Mouse (Mus musculus) G1E-ER4 (cell line): ENCODE measurements around the gene Vmn1r188. TPM values are rescaled to one million over a fixed set of nuclear protein-coding genes. Genes with fewer than 3 reads are reported as not detected.
"Not testable (repeated sequence)": the region's sequence is repeated elsewhere in the genome, so short reads cannot be mapped to it uniquely, and the experiment has no call there.

Experiments used
- GATA1 ChIP-seq: IDR thresholded peaks from one replicate; pipeline ENCODE4 v1.8.0; 2012; ENCODE audit warnings: low read length, inconsistent platforms
- polyA plus RNA-seq: library from polyadenylated mRNA; stranded (reverse); fragments of >175 nt; gene quantifications from 2 replicates; pipeline ENCODE4 v1.2.3, GENCODE M21; 2012

Vmn1r188 gene
- not detected in 2 replicates for polyA plus RNA-seq

- not testable (repeated sequence) for TF ChIP-seq GATA1
Measured at GRCm38 (mm10) chr13:22084140-22084539, at the start of gene Vmn1r188. Gene Vmn1r188 (plus strand): TSS chr13:22084440.

GRCm38 (mm10) chr13:22034443-22035266 lies 49.6 kb upstream of the Vmn1r188 start:
- TF ChIP-seq GATA1 = no peak

- TF ChIP-seq GATA1 = not testable (repeated sequence)
Measured at GRCm38 (mm10) chr13:22035267-22036148, 48.7 kb upstream of the Vmn1r188 start, which contains the start of the genes Hist1h2ah and Hist1h2bk. Gene Hist1h2ah (minus strand): TSS chr13:22035568. Gene Hist1h2bk (plus strand): TSS chr13:22035870.

- no peak for TF ChIP-seq GATA1
Measured at GRCm38 (mm10) chr13:22036149-22036956, 47.9 kb upstream of the Vmn1r188 start.

GRCm38 (mm10) chr13:22036986-22037385 lies 47.3 kb upstream of the Vmn1r188 start:
- TF ChIP-seq GATA1 = no peak

- TF ChIP-seq GATA1 = no peak
Measured at GRCm38 (mm10) chr13:22037415-22037814, 46.8 kb upstream of the Vmn1r188 start.

- TF ChIP-seq GATA1 = no peak
Measured at GRCm38 (mm10) chr13:22039364-22039763, 44.9 kb upstream of the Vmn1r188 start.

GRCm38 (mm10) chr13:22039951-22040463 lies 44.2 kb upstream of the Vmn1r188 start:
- TF ChIP-seq GATA1 = no peak

- no peak for TF ChIP-seq GATA1
Measured at GRCm38 (mm10) chr13:22040464-22041141, 43.6 kb upstream of the Vmn1r188 start.

- TF ChIP-seq GATA1 = not testable (repeated sequence)
Measured at GRCm38 (mm10) chr13:22041142-22041536, 43.1 kb upstream of the Vmn1r188 start, which contains the start of gene Hist1h4i. Gene Hist1h4i (minus strand): TSS chr13:22041362.

- no peak for TF ChIP-seq GATA1
Measured at GRCm38 (mm10) chr13:22041651-22042567, 42.3 kb upstream of the Vmn1r188 start.

GRCm38 (mm10) chr13:22042568-22043502 lies 41.4 kb upstream of the Vmn1r188 start, which contains the start of the genes Hist1h2ag and Hist1h2bj:
Gene Hist1h2ag (minus strand): TSS chr13:22042944.
Gene Hist1h2bj (plus strand): TSS chr13:22043214.
- not testable (repeated sequence) for TF ChIP-seq GATA1
